Mouse (Mus musculus): ENCODE measurements around the gene Bcl2l13.

GRCm38 (mm10) chr6:120934176-120934575 is 98.2 kb downstream of the Bcl2l13 start:
- TF ChIP-seq CTCF (IDR thresholded peaks at IDR 0.05; ENCODE audit: insufficient read depth, low read depth, low read length) (no peak), POLR2A (IDR thresholded peaks at IDR 0.05; ENCODE audit: insufficient read depth, low read depth, low read length) (no peak)

Data from olfactory bulb, adult 2 months (tissue).